Mouse (Mus musculus): Measurements from ENCODE around the gene Dio1. TPM values are rescaled to one million over a fixed set of nuclear protein-coding genes. Genes with fewer than 3 reads are reported as not detected.

The Dio1 gene
- total and polyA plus RNA-seq, 3 experiments = 0.13 TPM; not detected in 2

DNA sequence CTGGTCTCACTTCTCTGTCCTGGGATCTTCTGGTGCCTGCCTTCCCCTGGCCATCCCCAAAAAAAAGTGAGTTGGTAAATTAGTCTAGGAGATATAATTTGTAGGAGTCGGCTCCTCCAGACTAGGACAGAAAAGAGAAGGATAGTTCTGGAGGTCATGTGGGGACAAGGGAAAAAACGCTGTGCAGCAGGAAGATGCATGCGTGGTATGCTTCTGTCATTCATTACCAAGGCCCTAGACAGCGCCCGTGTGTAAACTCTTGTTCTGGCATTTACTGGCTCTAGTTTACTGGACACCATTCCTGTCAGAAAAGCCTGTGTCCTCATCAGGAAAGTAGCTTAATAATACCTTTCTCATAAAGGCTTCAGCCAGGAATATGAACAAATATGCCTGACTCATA, 32.5 kb downstream of the Dio1 start:
- H3K9ac ChIP-seq (ENCODE audit: control insufficient read depth, low read depth, low read length, poor library complexity, severe bottlenecking) = no peak overlapping the region
- no peak overlapping the region for H3K4me3 ChIP-seq (ENCODE audit: control insufficient read depth in 1 of 2, insufficient read depth in 1 of 2, low read depth in 2 of 2, low read length in 2 of 2)
- H3K9me3 ChIP-seq (replicated peaks; ENCODE audit: insufficient read depth, low read length) = no peaks in the 10 kb centered on the region
- DNase-seq (ENCODE audit: low read depth, low spot score) = no peak
- H3K36me3 ChIP-seq (ENCODE audit: control insufficient read depth in 1 of 2, insufficient read depth in 2 of 2, low read length in 2 of 2) = no peaks in the 10 kb centered on the region
- TF ChIP-seq ZMIZ1 (IDR thresholded peaks at IDR 0.05; ENCODE audit: low read depth, low read length) (no peak), MAZ (IDR thresholded peaks at IDR 0.05; ENCODE audit: low read depth, low read length) (no peak), CHD1 (IDR thresholded peaks at IDR 0.05; ENCODE audit: low read depth, low read length) (no peak), MYC (IDR thresholded peaks at IDR 0.05; ENCODE audit: low read depth, low read length) (no peak), CHD2 (IDR thresholded peaks at IDR 0.05; ENCODE audit: low read length) (no peak), E2F4 (IDR thresholded peaks at IDR 0.05; ENCODE audit: borderline replicate concordance, low read depth, low read length) (no peak)
- no peaks in the 10 kb centered on the region for H3K4me1 ChIP-seq (ENCODE audit: control insufficient read depth in 1 of 2, insufficient read depth in 2 of 2, low read length in 2 of 2)
- H3K79me2 ChIP-seq (ENCODE audit: control insufficient read depth, insufficient read depth, low read length, poor library complexity) = no peaks in the 10 kb centered on the region
- no peak overlapping the region for H3K27ac ChIP-seq (ENCODE audit: control insufficient read depth, low read depth, low read length)
- no peaks in the 10 kb centered on the region for H3K27me3 ChIP-seq (ENCODE audit: control insufficient read depth in 1 of 2, insufficient read depth in 2 of 2, low read length in 2 of 2)

DNA sequence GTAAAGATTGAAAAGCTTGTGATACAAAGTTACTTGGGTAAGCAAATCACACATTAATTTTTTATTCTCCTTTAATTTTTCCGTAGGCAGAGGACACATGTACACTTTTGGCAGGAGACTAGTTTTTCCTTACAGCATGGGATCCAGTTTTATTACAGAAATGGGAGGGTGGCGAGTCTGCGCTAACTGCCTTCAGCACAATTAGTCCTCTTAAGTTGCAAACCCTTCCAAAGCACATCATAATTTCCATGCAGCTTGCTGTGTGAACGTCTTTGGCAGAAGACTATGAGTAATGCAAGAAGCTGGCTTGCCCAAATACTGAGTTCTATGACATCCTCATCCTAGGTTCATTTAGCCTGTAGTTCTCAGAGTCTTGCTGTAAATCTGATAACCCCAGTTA, 33.3 kb downstream of the Dio1 start:
- H3K36me3 ChIP-seq (ENCODE audit: control insufficient read depth in 1 of 2, insufficient read depth in 2 of 2, low read length in 2 of 2) = no peaks in the 10 kb centered on the region
- TF ChIP-seq POLR2AphosphoS5 (IDR thresholded peaks at IDR 0.05; ENCODE audit: borderline replicate concordance, low read depth, low read length) (no peak), UBTF (IDR thresholded peaks at IDR 0.05; ENCODE audit: borderline replicate concordance, insufficient read depth, low read depth, low read length) (no peak), JUND (IDR thresholded peaks at IDR 0.05; ENCODE audit: low read depth, low read length) (no peak)
- H3K27ac ChIP-seq (ENCODE audit: control insufficient read depth, low read depth, low read length) = no peak overlapping the region
- H3K4me3 ChIP-seq (ENCODE audit: control insufficient read depth in 1 of 2, insufficient read depth in 1 of 2, low read depth in 2 of 2, low read length in 2 of 2) = no peak overlapping the region
- H3K27me3 ChIP-seq (ENCODE audit: control insufficient read depth in 1 of 2, insufficient read depth in 2 of 2, low read length in 2 of 2) = no peaks in the 10 kb centered on the region
- H3K4me1 ChIP-seq (ENCODE audit: control insufficient read depth in 1 of 2, insufficient read depth in 2 of 2, low read length in 2 of 2) = no peaks in the 10 kb centered on the region
- H3K79me2 ChIP-seq (ENCODE audit: control insufficient read depth, insufficient read depth, low read length, poor library complexity) = no peaks in the 10 kb centered on the region
- no peaks in the 10 kb centered on the region for H3K9me3 ChIP-seq (replicated peaks; ENCODE audit: insufficient read depth, low read length)
- H3K9ac ChIP-seq (ENCODE audit: control insufficient read depth, low read depth, low read length, poor library complexity, severe bottlenecking) = no peak overlapping the region
- DNase-seq (ENCODE audit: low read depth, low spot score) = no peak

DNA sequence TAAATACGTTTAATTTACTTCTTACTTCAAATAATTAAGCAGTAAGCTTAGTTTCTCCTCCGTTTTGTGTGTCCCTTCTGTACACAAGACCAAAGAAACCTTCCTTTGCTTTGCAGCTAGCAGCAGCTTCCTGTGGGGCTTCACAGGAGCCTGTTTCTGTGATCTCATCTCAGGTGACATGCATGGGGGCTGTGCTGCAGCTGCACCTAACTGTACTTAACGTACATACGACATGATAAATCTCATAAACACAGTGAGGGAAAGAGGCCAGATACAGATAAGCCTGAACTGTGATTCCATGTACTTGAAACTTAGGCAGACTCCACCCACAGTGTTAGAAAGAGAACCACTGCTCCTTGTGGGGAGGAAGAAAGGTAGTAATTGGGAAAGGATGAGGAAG, 47.0 kb downstream of the Dio1 start:
- TF ChIP-seq GATA1 (IDR thresholded peaks at IDR 0.05; ENCODE audit: low read depth, low read length) (0 out of 2 replicates have a peak, but pooled peaks have one; percentile 44), CHD1 (IDR thresholded peaks at IDR 0.05; ENCODE audit: low read depth, low read length) (no peak), CHD2 (IDR thresholded peaks at IDR 0.05; ENCODE audit: low read length) (no peak), RCOR1 (IDR thresholded peaks at IDR 0.05; ENCODE audit: low read depth, low read length) (peak; percentile 93), TCF12 (IDR thresholded peaks at IDR 0.05; ENCODE audit: low read depth, low read length) (peak; percentile 12; the same call in 1 of the 2 replicates), TBP (IDR thresholded peaks at IDR 0.05; ENCODE audit: low read depth, low read length) (no peak), CTCF (IDR thresholded peaks at IDR 0.05 in 2 of 3, conservative IDR thresholded peaks at IDR 0.05 in 1 of 3; ENCODE audit: control insufficient read depth in 1 of 3, insufficient read depth in 1 of 3, low read depth in 2 of 3, low read length in 3 of 3, poor library complexity in 1 of 3, severe bottlenecking in 1 of 3) (no peak), KAT2A (conservative IDR thresholded peaks at IDR 0.05; ENCODE audit: low read depth, low read length) (no peak), EP300 (IDR thresholded peaks at IDR 0.05; ENCODE audit: low read depth in 1 of 2, low read length in 2 of 2) (0 out of 4 replicates have a peak, but pooled peaks of 1 of the 2 experiments have one; percentile 24)
- Histone ChIP-seq H3K36me3 (ENCODE audit: control insufficient read depth in 1 of 2, insufficient read depth in 2 of 2, low read length in 2 of 2) (no peaks in the 10 kb centered on the region), H3K9me3 (replicated peaks; ENCODE audit: insufficient read depth, low read length) (no peaks in the 10 kb centered on the region), H3K27me3 (ENCODE audit: control insufficient read depth in 1 of 2, insufficient read depth in 2 of 2, low read length in 2 of 2) (no peaks in the 10 kb centered on the region), H3K4me3 (ENCODE audit: control insufficient read depth in 1 of 2, insufficient read depth in 1 of 2, low read depth in 2 of 2, low read length in 2 of 2) (no peak overlapping the region), H3K9ac (ENCODE audit: control insufficient read depth, low read depth, low read length, poor library complexity, severe bottlenecking) (no peak overlapping the region), H3K27ac (ENCODE audit: control insufficient read depth, low read depth, low read length) (no peak overlapping the region), H3K4me1 (ENCODE audit: control insufficient read depth in 1 of 2, insufficient read depth in 2 of 2, low read length in 2 of 2) (no peaks in the 10 kb centered on the region), H3K79me2 (ENCODE audit: control insufficient read depth, insufficient read depth, low read length, poor library complexity) (no peaks in the 10 kb centered on the region)
- peak; percentile 23 for DNase-seq (ENCODE audit: low read depth, low spot score)

Data from MEL (cell line).